Mouse (Mus musculus) liver (tissue): ENCODE results near the gene Kif3b.
"Not testable (repeated sequence)": the region's sequence is repeated elsewhere in the genome, so short reads cannot be mapped to it uniquely, and the experiment has no call there.

ENCODE experiments used
- DNase-seq: peaks from one replicate; pipeline ENCODE4 v3.0.0-alpha.2; 2020; ENCODE audit warnings: mixed read lengths

Gene Kif3b

GRCm38 (mm10) chr2:153290938-153291928 is at the start of gene Kif3b:
Gene Kif3b (plus strand): TSS chr2:153291413.
- DNase-seq: peak; percentile 86

DNA sequence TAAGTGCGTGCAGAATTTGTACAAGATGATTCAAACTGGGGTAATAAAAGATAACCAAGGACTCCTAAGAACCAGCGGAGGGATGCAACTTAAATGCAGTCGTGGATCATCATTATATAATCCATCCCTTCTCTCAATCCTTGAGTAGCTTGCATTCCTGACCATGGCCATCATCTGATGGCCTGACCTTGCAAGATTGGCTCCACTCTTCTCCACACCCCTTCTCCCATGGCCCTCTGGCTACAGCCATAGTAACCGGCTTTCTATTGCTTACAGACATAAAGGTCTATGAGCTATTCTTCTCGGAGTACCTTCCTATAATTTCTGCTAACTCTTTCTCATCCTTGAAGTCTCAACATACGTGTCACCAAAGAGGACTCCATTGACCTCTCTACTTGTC is 49.1 kb upstream of the Kif3b start:
- DNase-seq: no peak

GRCm38 (mm10) chr2:153249751-153250150 is 41.5 kb upstream of the Kif3b start:
- DNase-seq: no peak

DNA sequence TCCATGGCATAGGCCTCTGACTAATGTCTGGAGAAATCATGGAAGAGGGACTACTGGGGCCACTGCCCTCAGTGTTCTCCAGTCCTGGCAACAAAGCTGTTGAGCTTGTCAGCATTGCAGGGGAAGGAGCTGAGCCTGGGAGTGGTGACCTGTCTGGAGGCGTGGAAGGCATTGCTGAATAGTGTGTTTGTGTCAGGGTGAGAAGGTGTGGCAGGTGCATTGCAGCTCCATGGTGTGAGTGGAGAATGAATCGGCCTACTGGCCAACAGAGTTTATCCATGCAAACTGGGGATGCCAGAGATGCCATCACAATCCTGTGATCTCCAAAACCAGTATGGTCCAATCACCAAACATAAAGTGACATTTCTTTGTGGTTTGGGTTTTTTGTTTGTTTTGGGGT is 34.6 kb upstream of the Kif3b start:
- DNase-seq: no peak

DNA sequence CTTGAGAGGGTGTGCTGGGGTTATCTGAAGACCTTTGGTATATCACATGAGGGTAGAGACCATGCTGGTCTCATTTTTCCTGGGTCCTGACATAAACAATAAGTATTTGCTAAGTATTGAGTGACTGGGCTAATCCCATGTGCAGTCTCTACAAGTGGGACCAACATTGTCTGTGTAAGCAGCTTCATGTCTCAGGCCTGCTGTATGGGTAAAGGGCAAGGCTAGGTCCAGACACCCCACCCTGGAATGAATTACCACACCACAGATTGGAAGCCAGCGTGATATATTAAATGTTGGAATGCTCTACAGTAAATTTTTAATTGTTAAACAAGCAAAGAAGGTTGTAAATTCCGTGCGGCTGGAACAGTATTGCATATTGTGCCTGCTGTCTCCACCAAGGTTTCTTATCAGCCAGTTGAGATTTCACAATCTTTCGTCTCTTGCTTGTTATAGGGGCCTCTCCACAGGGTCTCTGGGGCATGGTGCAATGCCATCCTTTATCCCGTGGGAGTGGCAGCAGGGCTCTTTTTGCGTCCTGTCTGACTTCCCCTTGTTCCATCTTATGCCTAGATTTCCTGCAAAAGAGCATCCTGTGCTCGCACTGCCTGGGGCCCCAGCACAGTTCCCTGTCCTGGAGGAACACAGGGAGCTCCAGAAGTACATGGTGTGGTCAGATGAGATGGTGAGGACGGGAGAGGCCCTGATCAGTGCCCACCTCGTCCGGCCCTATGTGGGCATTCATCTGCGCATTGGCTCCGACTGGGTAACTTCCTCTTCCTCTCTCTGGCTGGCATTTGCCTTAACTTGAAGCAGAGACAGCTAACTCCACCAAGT is 32.0 kb upstream of the Kif3b start:
- no peak for DNase-seq

DNA sequence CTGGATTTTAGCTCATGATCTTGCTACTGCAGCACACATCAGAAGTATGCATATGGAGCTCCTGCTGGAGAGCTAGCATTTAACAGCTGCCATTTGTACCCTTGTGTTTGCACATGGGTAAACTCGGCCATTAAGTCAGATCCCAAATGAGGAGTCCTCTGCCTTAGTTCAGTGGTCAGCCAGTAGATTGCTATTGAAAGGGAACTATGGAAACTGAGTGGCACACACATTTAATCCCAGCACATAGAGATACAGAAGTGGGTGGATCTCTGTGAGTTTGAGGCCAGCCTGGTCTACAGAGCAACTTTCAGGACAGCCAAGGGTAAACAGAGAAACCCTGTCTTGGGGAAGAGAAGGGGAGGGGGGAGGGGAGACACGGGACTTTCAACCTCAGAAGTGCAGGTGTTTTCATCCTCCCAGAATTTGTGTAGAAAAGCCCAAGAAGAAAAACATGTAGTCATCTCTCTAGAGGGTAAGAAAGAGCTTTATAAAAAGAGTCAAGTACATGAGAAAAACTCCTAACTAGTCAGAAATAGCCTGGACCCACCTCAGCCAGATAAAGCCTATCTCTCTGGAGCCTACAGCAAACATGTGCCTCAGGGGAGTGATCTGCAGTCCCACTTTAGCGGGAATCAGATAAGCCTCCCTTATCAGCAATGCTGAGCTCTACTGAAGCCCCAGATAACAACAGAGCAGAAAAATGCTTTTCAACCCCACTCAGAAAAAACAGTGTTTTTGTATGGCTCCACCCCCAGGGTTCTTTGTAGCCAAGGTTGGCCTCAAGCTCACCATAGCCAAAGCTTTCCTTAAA is 31.1 kb upstream of the Kif3b start:
- DNase-seq: peak; percentile 62

DNA sequence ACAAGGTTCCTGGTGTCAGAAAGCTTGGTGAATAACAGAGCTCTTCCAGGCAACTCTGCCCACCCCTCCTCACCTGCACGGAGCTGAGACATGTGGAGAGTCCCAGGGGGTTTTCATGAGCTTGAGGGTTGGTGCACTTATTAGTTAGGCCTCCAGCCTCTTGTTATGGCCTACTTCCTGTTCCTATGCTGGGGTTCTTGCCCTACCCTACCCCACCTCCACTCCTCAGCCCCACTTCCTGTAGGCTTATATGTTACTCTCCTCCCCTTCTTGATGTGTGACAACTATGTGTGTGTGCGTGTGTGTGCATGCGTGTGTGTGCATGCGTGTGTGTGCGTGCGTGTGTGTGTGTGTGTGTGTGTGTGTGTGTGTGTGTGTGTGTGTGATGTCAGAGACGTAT is 28.2 kb upstream of the Kif3b start:
- DNase-seq: no peak

DNA sequence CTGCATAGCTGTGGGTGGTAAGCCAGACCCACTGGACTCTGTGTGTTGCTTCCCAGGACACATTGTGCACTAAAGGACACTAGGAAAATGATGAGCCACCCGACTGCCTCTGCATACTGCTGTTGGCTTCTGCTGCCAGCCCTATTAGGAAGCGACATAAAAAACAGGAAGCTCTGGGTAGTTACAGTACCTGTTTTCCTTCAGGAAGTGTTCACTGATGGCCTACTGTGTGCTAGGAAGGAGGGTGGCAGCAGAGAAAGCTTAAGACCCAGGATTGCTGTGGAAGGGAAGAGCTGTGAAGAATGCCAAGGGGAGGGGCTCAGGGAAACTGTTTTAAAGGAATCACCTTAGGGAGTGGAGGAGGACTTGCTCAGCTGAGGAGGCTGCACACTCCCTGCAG is 23.9 kb upstream of the Kif3b start:
- DNase-seq: no peak

- not testable (repeated sequence) for DNase-seq
Measured at GRCm38 (mm10) chr2:153270231-153270915, 20.8 kb upstream of the Kif3b start.

- DNase-seq: not testable (repeated sequence)
Measured at GRCm38 (mm10) chr2:153274200-153274918, 16.9 kb upstream of the Kif3b start.

DNA sequence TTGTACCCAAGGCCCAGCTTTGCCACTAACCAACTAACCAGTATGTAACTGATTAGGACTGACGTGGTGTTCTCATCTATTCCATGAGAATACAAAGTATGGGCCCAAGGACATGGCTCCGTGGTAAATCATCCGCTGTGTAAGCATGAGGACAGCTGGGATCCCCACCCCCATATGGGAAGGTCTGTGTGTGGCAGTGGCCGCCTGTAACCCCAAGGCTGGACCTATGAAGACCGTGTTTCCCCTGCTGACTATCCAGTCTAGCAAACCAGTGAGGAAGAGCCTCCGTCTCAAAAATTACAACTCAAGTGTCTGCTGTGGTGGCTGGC is 16.3 kb upstream of the Kif3b start:
- DNase-seq: no peak

DNA sequence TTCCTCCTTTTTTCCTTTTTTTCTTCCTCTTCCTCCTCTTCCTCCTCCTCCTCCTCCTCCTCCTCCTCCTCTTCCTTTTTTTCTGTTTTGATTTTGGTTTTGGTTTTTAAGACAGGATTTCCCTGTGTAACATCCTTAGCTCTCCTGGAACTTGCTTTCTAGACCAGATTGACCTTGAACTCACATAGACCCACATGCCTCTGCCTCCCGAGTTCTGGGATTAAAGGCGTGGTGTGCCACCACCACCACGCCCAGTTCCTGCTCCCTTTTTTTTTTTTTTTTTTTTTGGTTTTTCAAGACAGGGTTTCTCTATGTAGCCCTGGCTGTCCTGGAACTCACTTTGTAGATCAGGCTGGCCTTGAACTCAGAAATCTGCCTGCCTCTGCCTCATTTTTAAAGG is 15.6 kb upstream of the Kif3b start:
- not testable (repeated sequence) for DNase-seq

DNA sequence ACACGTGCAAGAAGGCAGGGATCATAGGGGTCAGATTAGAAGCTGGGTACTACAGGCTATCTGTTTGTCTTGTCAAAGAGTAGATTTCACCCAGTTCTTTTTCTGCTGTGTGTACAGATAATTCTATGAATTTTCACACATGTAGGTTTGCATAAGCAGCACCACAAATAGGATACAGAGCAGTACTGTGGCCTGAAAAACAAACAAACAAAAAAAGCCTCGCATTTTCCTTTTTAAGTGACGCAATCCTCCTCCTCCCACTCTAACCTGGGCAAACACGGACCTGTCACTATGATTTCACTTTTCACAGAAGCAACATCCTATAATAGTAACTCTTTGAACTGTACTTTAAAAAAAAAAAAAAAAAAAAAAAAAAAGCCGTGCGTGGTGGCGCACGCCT is 14.8 kb upstream of the Kif3b start:
- DNase-seq: no peak

DNA sequence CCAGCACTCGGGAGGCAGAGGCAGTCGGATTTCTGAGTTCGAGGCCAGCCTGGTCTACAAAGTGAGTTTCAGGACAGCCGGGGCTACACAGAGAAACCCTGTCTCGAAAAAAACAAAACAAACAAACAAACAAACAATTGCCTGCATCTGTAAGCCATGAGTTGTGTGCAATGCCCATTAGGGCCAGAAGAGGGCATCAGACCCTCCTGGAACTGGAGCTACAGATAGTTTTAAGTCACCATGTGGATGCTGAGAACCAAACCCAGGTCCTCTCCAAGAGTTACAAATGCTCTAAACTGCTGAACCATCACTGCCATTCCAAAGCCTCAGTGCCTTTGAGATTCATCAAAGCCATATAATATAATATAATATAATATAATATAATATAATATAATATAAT is 14.4 kb upstream of the Kif3b start:
- DNase-seq: not testable (repeated sequence)

- no peak for DNase-seq
Measured at GRCm38 (mm10) chr2:153278357-153278756, 12.9 kb upstream of the Kif3b start.

DNA sequence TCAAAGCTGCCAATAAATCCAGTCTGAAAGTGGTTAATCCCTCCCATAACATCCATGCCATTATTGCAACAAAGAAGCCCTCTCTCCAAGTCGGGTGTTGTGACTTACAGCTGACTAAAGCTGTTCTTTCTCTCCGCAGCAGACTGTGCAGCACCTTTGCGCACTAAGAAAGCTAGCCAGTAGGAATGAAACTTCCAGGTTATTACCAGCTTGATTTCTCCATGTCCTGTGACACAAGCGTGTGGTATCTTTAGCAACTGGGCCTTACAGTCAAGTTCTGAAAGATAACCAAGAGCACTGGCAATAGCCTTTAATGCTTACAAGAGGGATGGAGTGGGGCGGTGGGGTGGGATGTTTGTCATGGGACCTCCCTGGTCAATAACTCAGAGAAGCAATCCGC is 7.3 kb upstream of the Kif3b start:
- no peak for DNase-seq

DNA sequence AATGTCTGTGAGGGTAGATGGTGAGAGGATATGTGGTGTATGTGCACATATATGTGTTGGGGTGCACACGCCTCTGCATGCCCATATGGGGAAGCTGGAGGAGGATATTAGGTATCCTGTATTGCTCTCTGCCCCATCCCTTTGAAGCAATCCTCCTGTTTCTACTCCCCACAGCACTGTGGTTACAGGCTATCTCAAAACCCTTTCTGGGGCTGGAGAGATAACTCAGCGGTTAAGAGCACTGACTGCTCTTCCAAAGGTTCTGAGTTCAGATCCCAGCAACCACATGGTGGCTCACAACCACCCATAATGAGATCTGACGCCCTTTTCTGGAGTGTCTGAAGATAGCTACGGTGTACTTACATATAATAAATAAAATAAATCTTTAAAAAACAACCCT is 4.7 kb upstream of the Kif3b start:
- no peak for DNase-seq

DNA sequence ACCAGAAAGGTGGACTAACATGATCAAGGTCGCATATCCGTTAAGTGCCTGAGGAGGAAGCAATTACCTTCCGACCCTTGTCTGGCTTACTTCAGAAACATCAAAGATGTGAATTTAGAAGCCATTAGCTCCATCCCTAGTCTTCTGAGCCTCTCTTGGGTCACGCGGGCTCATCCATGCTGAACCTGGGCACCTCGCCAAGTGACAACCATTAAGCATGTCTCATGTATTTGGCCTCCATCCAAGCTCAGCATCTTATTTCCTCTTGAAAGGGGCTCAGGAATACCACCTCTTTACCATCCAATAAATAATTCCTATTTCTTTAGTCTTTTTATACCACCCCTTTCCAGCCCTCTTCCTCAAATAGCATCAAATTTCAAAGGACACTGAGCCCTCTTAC is 3.4 kb upstream of the Kif3b start:
- peak; percentile 39 for DNase-seq

DNA sequence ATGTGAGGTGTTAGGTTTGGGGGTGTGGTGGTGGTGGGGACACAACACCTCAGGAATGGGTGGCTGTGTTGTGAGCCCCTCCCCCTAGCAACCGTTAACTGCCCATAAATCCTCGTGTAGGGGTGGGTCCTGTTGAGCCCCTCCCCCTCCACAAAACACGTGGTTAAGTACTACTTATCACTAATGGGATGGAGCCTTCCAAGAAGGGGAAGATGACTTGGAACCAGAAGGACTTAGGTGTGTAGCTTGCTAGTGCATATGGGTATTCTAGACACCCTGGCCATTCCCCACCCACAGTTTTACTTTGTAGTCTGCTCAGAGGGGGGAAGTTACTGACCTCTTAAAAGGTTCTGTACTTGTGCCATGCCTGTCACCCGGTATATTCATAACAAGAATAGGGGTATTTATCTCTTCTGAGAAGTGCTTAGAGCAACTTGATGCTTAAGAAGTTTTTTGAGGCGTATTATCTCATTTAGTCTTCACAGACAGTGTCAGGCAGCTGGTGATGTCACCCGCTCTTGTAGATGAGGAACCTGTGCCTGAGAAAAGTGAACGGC is 1.2 kb downstream of the Kif3b start:
- DNase-seq: peak; percentile 66

DNA sequence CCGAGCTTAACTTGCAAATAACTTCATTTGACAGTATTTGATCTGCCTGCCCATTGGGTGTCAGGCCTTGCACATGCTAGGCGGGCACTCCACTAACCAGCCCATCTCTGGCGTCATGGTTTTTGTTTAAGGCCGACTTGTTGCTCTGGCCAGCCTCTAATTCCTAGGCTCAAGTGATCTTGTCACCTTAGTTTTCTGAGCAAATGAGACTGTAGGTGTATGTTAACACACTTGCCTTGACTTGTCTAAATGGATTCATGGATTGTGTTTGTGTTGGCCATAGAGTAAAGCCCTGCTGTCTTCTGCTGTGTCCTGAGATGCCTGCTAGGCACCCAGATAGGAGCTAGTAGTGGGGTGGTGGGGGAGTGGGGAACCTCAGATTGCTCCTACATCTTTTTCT is 4.0 kb downstream of the Kif3b start:
- DNase-seq: no peak

DNA sequence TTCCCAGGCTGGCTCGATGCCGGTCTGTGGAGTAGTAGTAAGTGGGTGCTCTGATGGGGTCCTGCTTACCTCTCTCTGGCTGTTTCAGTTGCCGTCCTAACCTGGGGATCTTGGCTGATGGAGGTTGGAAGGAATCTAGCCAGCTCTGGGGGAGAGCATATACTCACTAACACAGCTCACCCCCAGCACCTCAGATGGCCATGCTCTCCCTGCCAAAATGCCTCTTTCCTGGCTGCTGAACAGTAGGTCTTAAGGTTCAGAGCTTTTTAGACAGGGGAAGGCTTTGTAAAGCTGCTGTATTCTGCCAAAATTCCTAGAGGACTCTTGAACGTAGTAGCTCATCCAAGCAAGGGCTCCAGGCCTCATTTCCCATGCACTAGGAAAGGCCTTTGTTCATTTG is 6.6 kb downstream of the Kif3b start:
- DNase-seq: no peak
